Mouse (Mus musculus) thymus, adult 2 months (tissue): ENCODE data around the gene Slc25a30. TPM values are rescaled to one million over a fixed set of nuclear protein-coding genes. Genes with fewer than 3 reads are reported as not detected.

Source experiments
- DNase-seq: peaks from one replicate; pipeline ENCODE4 v3.0.0; 2021
- H3K27ac ChIP-seq: fragments of 200-500 bp; 2 replicates; pipeline ENCODE4 v1.5.1; 2012; ENCODE audit warnings: low read length, control low read depth; ENCODE audit not compliant: control insufficient read depth, insufficient read depth
- H3K27me3 ChIP-seq: fragments of 200-500 bp; 2 replicates; pipeline ENCODE4 v1.6.1; 2012; ENCODE audit warnings: mild to moderate bottlenecking, low read length, moderate library complexity, mixed read lengths; ENCODE audit not compliant: control insufficient read depth, insufficient read depth
- H3K36me3 ChIP-seq: fragments of 200-500 bp; 2 replicates; pipeline ENCODE4 v1.6.1; 2012; ENCODE audit warnings: mild to moderate bottlenecking, low read length, moderate library complexity; ENCODE audit not compliant: control insufficient read depth, insufficient read depth
- H3K4me1 ChIP-seq: fragments of 200-500 bp; replicated peaks from 2 replicates; pipeline ENCODE4 v1.6.1; 2012; ENCODE audit warnings: low read length; ENCODE audit not compliant: control insufficient read depth, insufficient read depth
- H3K4me3 ChIP-seq: fragments of 200-500 bp; 2 replicates; pipeline ENCODE4 v1.5.1; 2012; ENCODE audit warnings: mild to moderate bottlenecking, low read length, control low read depth, moderate library complexity; ENCODE audit not compliant: control insufficient read depth, insufficient read depth
- CTCF ChIP-seq: fragments of 200-500 bp; IDR thresholded peaks from 2 replicates; pipeline ENCODE4 v1.5.1; 2012; ENCODE audit warnings: mild to moderate bottlenecking, control low read depth, low read length, moderate library complexity, borderline replicate concordance; ENCODE audit not compliant: control insufficient read depth, poor library complexity, insufficient read depth; ENCODE audit errors: extremely low read depth
- POLR2A ChIP-seq: fragments of 200-500 bp; IDR thresholded peaks from 2 replicates; pipeline ENCODE4 v1.6.1; 2012; ENCODE audit warnings: mild to moderate bottlenecking, low read length, control low read depth, moderate library complexity; ENCODE audit not compliant: control insufficient read depth, poor library complexity, insufficient read depth; ENCODE audit errors: extremely low read depth
- WGBS: fragments of 180-500 bp; shearing (Covaris S2); methylation state at CpG from one replicate; pipeline ENCODE4 v1.1.7; 2018; 5-methylcytosine and 5-hydroxymethylcytosine counted together
- polyA plus RNA-seq: library from polyadenylated mRNA; depleted of rRNA; stranded (reverse); fragments of >200 nt; gene quantifications from 2 replicates; pipeline ENCODE4 v1.2.3, GENCODE M21; 2012

The Slc25a30 gene
- polyA plus RNA-seq, 1 experiment: 10.9 TPM

GRCm38 (mm10) chr14:75753206-75753605, 33.6 kb downstream of the Slc25a30 start:
- Histone ChIP-seq H3K4me3 (no peak overlapping the region), H3K27me3 (no peaks in the 10 kb centered on the region), H3K36me3 (no peaks in the 10 kb centered on the region), H3K4me1 (peaks cover 6% of the 10 kb centered on the region), H3K27ac (no peak overlapping the region)
- TF ChIP-seq POLR2A (no peak), CTCF (no peak)
- DNase-seq: no peak
- WGBS: 30% methylated on average over 8 of the region's 8 CpGs

- TF ChIP-seq POLR2A (no peak), CTCF (no peak)
- DNase-seq: no peak
- Histone ChIP-seq H3K27ac (no peak overlapping the region), H3K4me1 (peaks cover 6% of the 10 kb centered on the region), H3K27me3 (no peaks in the 10 kb centered on the region), H3K36me3 (peaks cover 8% of the 10 kb centered on the region), H3K4me3 (no peak overlapping the region)
- WGBS: 97% methylated on average over 4 of the region's 4 CpGs
Measured at GRCm38 (mm10) chr14:75751040-75751439, 35.8 kb downstream of the Slc25a30 start.

- Histone ChIP-seq H3K4me1 (peaks cover 6% of the 10 kb centered on the region), H3K4me3 (no peak overlapping the region), H3K27me3 (no peaks in the 10 kb centered on the region), H3K27ac (no peak overlapping the region), H3K36me3 (peaks cover 18% of the 10 kb centered on the region)
- TF ChIP-seq CTCF (no peak), POLR2A (no peak)
- WGBS: 99% methylated on average over 4 of the region's 4 CpGs
- no peak for DNase-seq
Measured at GRCm38 (mm10) chr14:75749123-75749522, 37.7 kb downstream of the Slc25a30 start.

- no peak overlapping the region for H3K4me3 ChIP-seq
- no peak for DNase-seq
- peaks cover 22% of the 10 kb centered on the region for H3K36me3 ChIP-seq
- H3K4me1 ChIP-seq: peaks cover 4% of the 10 kb centered on the region
- no peak overlapping the region for H3K27ac ChIP-seq
- TF ChIP-seq CTCF: no peak
- no peak for TF ChIP-seq POLR2A
- 96% methylated on average over 2 of the region's 2 CpGs for WGBS
- no peaks in the 10 kb centered on the region for H3K27me3 ChIP-seq
Measured at GRCm38 (mm10) chr14:75747960-75748359, 38.9 kb downstream of the Slc25a30 start.

GRCm38 (mm10) chr14:75741904-75742303, 44.9 kb downstream of the Slc25a30 start:
- Histone ChIP-seq H3K36me3 (peaks cover 65% of the 10 kb centered on the region), H3K4me1 (no peaks in the 10 kb centered on the region), H3K27ac (no peak overlapping the region), H3K4me3 (no peak overlapping the region), H3K27me3 (no peaks in the 10 kb centered on the region)
- no peak for TF ChIP-seq CTCF
- TF ChIP-seq POLR2A: no peak
- DNase-seq: no peak
- 93% methylated on average over 3 of the region's 3 CpGs for WGBS

- Histone ChIP-seq H3K4me3 (no peak overlapping the region), H3K36me3 (peaks cover 71% of the 10 kb centered on the region), H3K27ac (no peak overlapping the region), H3K27me3 (no peaks in the 10 kb centered on the region), H3K4me1 (no peaks in the 10 kb centered on the region)
- no peak for DNase-seq
- 98% methylated on average over 3 of the region's 3 CpGs for WGBS
- TF ChIP-seq CTCF (no peak), POLR2A (no peak)
Measured at GRCm38 (mm10) chr14:75735597-75735996, 51.2 kb downstream of the Slc25a30 start.

- Histone ChIP-seq H3K27ac (no peak overlapping the region), H3K36me3 (peaks cover 81% of the 10 kb centered on the region), H3K4me1 (no peaks in the 10 kb centered on the region), H3K4me3 (no peak overlapping the region), H3K27me3 (no peaks in the 10 kb centered on the region)
- TF ChIP-seq POLR2A (no peak), CTCF (no peak)
- DNase-seq: no peak
- WGBS: 98% methylated on average over 7 of the region's 7 CpGs
Measured at GRCm38 (mm10) chr14:75732631-75733030, 54.2 kb downstream of the Slc25a30 start.
